Mouse (Mus musculus): Measurements from ENCODE around the gene Rcan3. TPM values are rescaled to one million over a fixed set of nuclear protein-coding genes. Genes with fewer than 3 reads are reported as not detected.

Gene Rcan3
- 12.6 and 12.7 TPM in 2 replicates for polyA plus RNA-seq (2015; fragmentation: Nextera tagmentation; extraction: Ambion mirVana)

DNA sequence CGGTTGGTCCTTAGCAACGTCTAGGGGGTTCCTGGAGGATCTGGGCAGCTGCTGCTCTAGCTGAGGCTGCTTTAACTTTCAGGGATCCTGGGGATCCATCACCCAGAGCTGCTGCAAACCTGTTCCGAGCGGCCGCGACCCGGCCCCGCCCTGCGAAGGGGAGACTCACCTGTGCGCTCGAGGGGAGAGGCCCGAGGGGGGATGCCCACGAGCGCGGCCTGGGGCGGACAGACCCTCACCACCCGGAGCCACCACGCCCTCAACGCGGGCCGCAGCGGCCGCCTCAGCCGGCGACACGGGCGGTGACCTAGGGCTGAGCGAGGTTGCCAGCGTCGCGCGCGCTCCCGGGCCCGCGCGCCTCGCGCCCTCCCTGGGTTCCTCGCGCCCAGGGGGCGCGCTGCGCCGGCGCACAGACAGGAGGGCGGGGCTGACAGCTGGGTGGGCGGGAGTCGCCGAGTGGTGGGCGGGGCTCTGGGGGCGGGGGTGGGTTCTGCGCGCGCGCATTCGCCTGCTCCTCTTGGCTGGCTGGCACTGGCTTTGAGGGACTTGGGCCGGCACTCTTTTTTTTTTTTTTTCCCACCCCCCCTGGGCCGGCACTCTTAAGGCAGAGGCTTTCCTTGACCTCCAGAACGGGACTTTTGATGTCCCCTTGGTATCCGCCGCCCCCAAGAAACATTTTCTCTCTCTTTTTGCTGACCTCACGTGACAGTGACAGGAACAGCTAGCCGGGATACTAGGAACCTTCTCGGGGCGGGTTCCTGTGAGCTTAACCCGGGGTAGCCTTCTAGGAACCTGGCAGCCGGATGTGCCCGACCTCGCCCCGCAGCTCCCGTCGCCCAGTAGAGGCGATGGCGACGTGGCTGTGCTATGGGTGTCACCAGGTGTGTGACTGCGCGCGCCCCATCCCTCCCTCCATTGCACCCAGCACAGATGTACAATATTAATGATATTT lies at the start of gene Rcan3:
Rcan3 (minus strand) TSS at position 411 of the 952 bp plus-strand sequence.
- DNase-seq (ENCODE audit: low spot score) (peak; percentile 85), ATAC-seq (peak; percentile 89)
- Histone ChIP-seq H3K27ac (ENCODE audit: low read length) (peak within 1 kb of the TSS; percentile 62), H3K9ac (replicated peaks; ENCODE audit: low read depth) (peak within 1 kb of the TSS; percentile 58), H3K4me3 (ENCODE audit: low read depth, low read length) (peak within 1 kb of the TSS; percentile 70), H3K4me2 (replicated peaks; ENCODE audit: low read depth, low read length) (peak within 1 kb of the TSS; percentile 88), H3K9me3 (ENCODE audit: low read length) (no peaks in the 10 kb centered on the region), H3K36me3 (ENCODE audit: insufficient read depth, low read length) (no peaks in the 10 kb centered on the region), H3K27me3 (replicated peaks; ENCODE audit: insufficient read depth, low read length) (no peaks in the 10 kb centered on the region), H3K4me1 (ENCODE audit: insufficient read depth, low read depth, low read length) (peaks cover 9% of the 10 kb centered on the region; the same call in 1 of the 2 replicates)
- WGBS = 2% methylated on average over 42 of the region's 79 CpGs
- TF ChIP-seq CTCF (IDR thresholded peaks at IDR 0.05) (peak; percentile 32), EP300 (IDR thresholded peaks at IDR 0.05) (no peak; the same call in 1 of the 2 replicates)

GRCm38 (mm10) chr4:135480370-135480769 lies 46.7 kb upstream of the Rcan3 start:
- Histone ChIP-seq H3K9ac (replicated peaks; ENCODE audit: low read depth) (no peak overlapping the region), H3K27ac (ENCODE audit: low read length) (no peak overlapping the region), H3K27me3 (replicated peaks; ENCODE audit: insufficient read depth, low read length) (no peaks in the 10 kb centered on the region), H3K4me2 (replicated peaks; ENCODE audit: low read depth, low read length) (no peak overlapping the region), H3K4me1 (ENCODE audit: insufficient read depth, low read depth, low read length) (no peaks in the 10 kb centered on the region), H3K9me3 (ENCODE audit: low read length) (no peaks in the 10 kb centered on the region), H3K4me3 (ENCODE audit: low read depth, low read length) (no peak overlapping the region), H3K36me3 (ENCODE audit: insufficient read depth, low read length) (0 out of 2 replicates have a peak, but pooled peaks cover 6% of the 10 kb centered on the region)
- DNase-seq (ENCODE audit: low spot score) (no peak), ATAC-seq (no peak)
- peak; percentile 44 for TF ChIP-seq CTCF (IDR thresholded peaks at IDR 0.05)
- no peak for TF ChIP-seq EP300 (IDR thresholded peaks at IDR 0.05)
- WGBS = 75% methylated on average over 9 of the region's 9 CpGs

GRCm38 (mm10) chr4:135477851-135478250 lies 44.2 kb upstream of the Rcan3 start:
- Histone ChIP-seq H3K9ac (replicated peaks; ENCODE audit: low read depth) (no peak overlapping the region), H3K4me2 (replicated peaks; ENCODE audit: low read depth, low read length) (no peak overlapping the region), H3K27ac (ENCODE audit: low read length) (no peak overlapping the region), H3K4me3 (ENCODE audit: low read depth, low read length) (no peak overlapping the region), H3K36me3 (ENCODE audit: insufficient read depth, low read length) (0 out of 2 replicates have a peak, but pooled peaks cover 6% of the 10 kb centered on the region), H3K27me3 (replicated peaks; ENCODE audit: insufficient read depth, low read length) (no peaks in the 10 kb centered on the region), H3K4me1 (ENCODE audit: insufficient read depth, low read depth, low read length) (no peaks in the 10 kb centered on the region), H3K9me3 (ENCODE audit: low read length) (no peaks in the 10 kb centered on the region)
- TF ChIP-seq EP300 (IDR thresholded peaks at IDR 0.05) (no peak), CTCF (IDR thresholded peaks at IDR 0.05) (no peak)
- ATAC-seq (no peak), DNase-seq (ENCODE audit: low spot score) (no peak)
- WGBS = 87% methylated on average over 10 of the region's 10 CpGs

GRCm38 (mm10) chr4:135463406-135463805 lies 29.8 kb upstream of the Rcan3 start:
- ATAC-seq (no peak), DNase-seq (ENCODE audit: low spot score) (no peak)
- Histone ChIP-seq H3K36me3 (ENCODE audit: insufficient read depth, low read length) (no peaks in the 10 kb centered on the region), H3K4me3 (ENCODE audit: low read depth, low read length) (no peak overlapping the region), H3K9ac (replicated peaks; ENCODE audit: low read depth) (no peak overlapping the region), H3K4me2 (replicated peaks; ENCODE audit: low read depth, low read length) (no peak overlapping the region), H3K9me3 (ENCODE audit: low read length) (no peaks in the 10 kb centered on the region), H3K27ac (ENCODE audit: low read length) (no peak overlapping the region), H3K4me1 (ENCODE audit: insufficient read depth, low read depth, low read length) (no peaks in the 10 kb centered on the region), H3K27me3 (replicated peaks; ENCODE audit: insufficient read depth, low read length) (no peaks in the 10 kb centered on the region)
- 86% methylated on average over 11 of the region's 11 CpGs for WGBS
- TF ChIP-seq CTCF (IDR thresholded peaks at IDR 0.05) = no peak
- no peak for TF ChIP-seq EP300 (IDR thresholded peaks at IDR 0.05)

- H3K27ac ChIP-seq (ENCODE audit: low read length) = peak overlapping the region; percentile 45; the same call in 1 of the 2 replicates
- no peaks in the 10 kb centered on the region for H3K9me3 ChIP-seq (ENCODE audit: low read length)
- H3K4me2 ChIP-seq (replicated peaks; ENCODE audit: low read depth, low read length) = no peak overlapping the region
- H3K36me3 ChIP-seq (ENCODE audit: insufficient read depth, low read length) = no peaks in the 10 kb centered on the region
- 44% methylated on average over 12 of the region's 12 CpGs for WGBS
- ATAC-seq (peak; percentile 63), DNase-seq (ENCODE audit: low spot score) (peak; percentile 31)
- H3K4me1 ChIP-seq (ENCODE audit: insufficient read depth, low read depth, low read length) = peaks cover 9% of the 10 kb centered on the region; the same call in 1 of the 2 replicates
- H3K4me3 ChIP-seq (ENCODE audit: low read depth, low read length) = no peak overlapping the region
- no peaks in the 10 kb centered on the region for H3K27me3 ChIP-seq (replicated peaks; ENCODE audit: insufficient read depth, low read length)
- no peak overlapping the region for H3K9ac ChIP-seq (replicated peaks; ENCODE audit: low read depth)
- TF ChIP-seq EP300 (IDR thresholded peaks at IDR 0.05) (peak; percentile 3; the same call in 1 of the 2 replicates), CTCF (IDR thresholded peaks at IDR 0.05) (no peak)
Measured at GRCm38 (mm10) chr4:135453572-135453971, 19.9 kb upstream of the Rcan3 start.

DNA sequence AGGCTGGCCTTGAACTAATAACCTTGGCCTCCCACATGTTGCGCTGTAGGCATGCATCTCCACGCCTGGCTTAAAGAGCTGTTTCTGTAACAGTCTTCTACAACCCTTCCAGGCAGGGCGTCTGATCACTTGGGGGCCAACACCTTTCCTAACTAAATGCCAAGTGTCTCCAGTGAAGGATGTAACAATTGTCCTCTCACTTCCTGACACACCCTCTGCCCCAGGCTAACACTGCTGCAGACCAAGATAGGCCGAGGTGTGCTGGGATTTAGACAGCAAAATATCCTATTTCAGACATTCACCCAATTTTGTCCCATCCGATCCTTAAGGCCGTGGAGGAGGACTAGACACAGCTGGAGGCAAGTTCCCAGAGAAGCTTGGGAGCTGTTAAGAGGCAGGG lies 19.5 kb upstream of the Rcan3 start:
- H3K9ac ChIP-seq (replicated peaks; ENCODE audit: low read depth) = no peak overlapping the region
- TF ChIP-seq EP300 (IDR thresholded peaks at IDR 0.05) (peak; percentile 76), CTCF (IDR thresholded peaks at IDR 0.05) (no peak)
- ATAC-seq (peak; percentile 65), DNase-seq (ENCODE audit: low spot score) (peak; percentile 58)
- H3K4me3 ChIP-seq (ENCODE audit: low read depth, low read length) = no peak overlapping the region
- no peaks in the 10 kb centered on the region for H3K27me3 ChIP-seq (replicated peaks; ENCODE audit: insufficient read depth, low read length)
- H3K4me2 ChIP-seq (replicated peaks; ENCODE audit: low read depth, low read length) = no peak overlapping the region
- no peaks in the 10 kb centered on the region for H3K36me3 ChIP-seq (ENCODE audit: insufficient read depth, low read length)
- WGBS = 50% methylated on average over 6 of the region's 6 CpGs
- no peaks in the 10 kb centered on the region for H3K9me3 ChIP-seq (ENCODE audit: low read length)
- peaks cover 9% of the 10 kb centered on the region; the same call in 1 of the 2 replicates for H3K4me1 ChIP-seq (ENCODE audit: insufficient read depth, low read depth, low read length)
- peak overlapping the region; percentile 45; the same call in 1 of the 2 replicates for H3K27ac ChIP-seq (ENCODE audit: low read length)
